Mouse (Mus musculus) inflammation-experienced regulatory T-cells, adult 6 months (primary cell): ENCODE measurements around the gene Asb16. TPM values are rescaled to one million over a fixed set of nuclear protein-coding genes. Genes with fewer than 3 reads are reported as not detected.

ENCODE experiments used
- ATAC-seq: one replicate; pipeline ENCODE4 v1.8.0; 2017
- polyA plus RNA-seq, 3 experiments: library from polyadenylated mRNA; unstranded; fragments of 100-300 nt; shearing (Covaris generic); gene quantifications; one replicate each; pipeline ENCODE4 v1.2.1; 2017

Asb16 gene
- not detected for polyA plus RNA-seq

- no peak for ATAC-seq
Measured at GRCm38 (mm10) chr11:102268520-102269244, at the start of gene Asb16. Asb16 (plus strand) TSS chr11:102268743.

GRCm38 (mm10) chr11:102218783-102219182, 49.8 kb upstream of the Asb16 start:
- ATAC-seq: peak; percentile 89

GRCm38 (mm10) chr11:102219247-102219993, 49.1 kb upstream of the Asb16 start:
- no peak for ATAC-seq

GRCm38 (mm10) chr11:102219994-102220346, 48.6 kb upstream of the Asb16 start:
- no peak for ATAC-seq

- no peak for ATAC-seq
Measured at GRCm38 (mm10) chr11:102220451-102220850, 48.1 kb upstream of the Asb16 start.

GRCm38 (mm10) chr11:102221243-102221953, 47.1 kb upstream of the Asb16 start:
- no peak for ATAC-seq

- no peak for ATAC-seq
Measured at GRCm38 (mm10) chr11:102221954-102222351, 46.6 kb upstream of the Asb16 start.

GRCm38 (mm10) chr11:102223166-102223565, 45.4 kb upstream of the Asb16 start:
- peak; percentile 46 for ATAC-seq

GRCm38 (mm10) chr11:102224686-102225085, 43.9 kb upstream of the Asb16 start:
- ATAC-seq: no peak

GRCm38 (mm10) chr11:102225221-102225620, 43.3 kb upstream of the Asb16 start:
- ATAC-seq: no peak

GRCm38 (mm10) chr11:102226067-102226978, 42.2 kb upstream of the Asb16 start:
- ATAC-seq: no peak

- ATAC-seq: no peak
Measured at GRCm38 (mm10) chr11:102227270-102228190, 41.0 kb upstream of the Asb16 start.

GRCm38 (mm10) chr11:102228191-102228545, 40.4 kb upstream of the Asb16 start:
- ATAC-seq: no peak

GRCm38 (mm10) chr11:102228646-102229268, 39.8 kb upstream of the Asb16 start:
- no peak for ATAC-seq

- ATAC-seq: peak; percentile 15
Measured at GRCm38 (mm10) chr11:102229331-102229953, 39.1 kb upstream of the Asb16 start.

GRCm38 (mm10) chr11:102230006-102230741, 38.4 kb upstream of the Asb16 start, which contains the start of gene Hdac5:
Hdac5 (minus strand) TSS chr11:102230166.
- ATAC-seq: peak; percentile 94

GRCm38 (mm10) chr11:102236022-102236421, 32.5 kb upstream of the Asb16 start:
- ATAC-seq: no peak

- no peak for ATAC-seq
Measured at GRCm38 (mm10) chr11:102240636-102241035, 27.9 kb upstream of the Asb16 start.

- ATAC-seq: no peak
Measured at GRCm38 (mm10) chr11:102241246-102241645, 27.3 kb upstream of the Asb16 start.
